Mouse (Mus musculus) adrenal gland, adult 2 months (tissue): ENCODE results near the gene Idi1. TPM values are rescaled to one million over a fixed set of nuclear protein-coding genes. Genes with fewer than 3 reads are reported as not detected.
"Not testable (repeated sequence)": the region's sequence is repeated elsewhere in the genome, so short reads cannot be mapped to it uniquely, and the experiment has no call there.

Experiments used
- DNase-seq: peaks from one replicate; pipeline ENCODE4 v3.0.0; 2021
- microRNA-seq, 2 experiments: library from miRNA; unstranded; fragments of <30 nt; microRNA quantifications; one replicate each; pipeline ENCODE4 v1.2.0; 2021
- polyA plus RNA-seq: library from polyadenylated mRNA; depleted of rRNA; stranded (reverse); fragments of >200 nt; gene quantifications from 2 replicates; pipeline ENCODE4 v1.2.3, GENCODE M21; 2012; rRNA removed
- total RNA-seq, 2 experiments: library from RNA; stranded (reverse); gene quantifications; 2 replicates each; pipeline ENCODE4 v1.2.3; 2021

The Idi1 gene
- total and polyA plus RNA-seq, 3 experiments, result 10.4 to 157 (median 70.8) TPM

GRCm38 (mm10) chr13:8888603-8889002, 3.3 kb downstream of the Idi1 start:
- DNase-seq, result no peak

GRCm38 (mm10) chr13:8905986-8906385, 20.7 kb downstream of the Idi1 start:
- DNase-seq, result not testable (repeated sequence)

DNA sequence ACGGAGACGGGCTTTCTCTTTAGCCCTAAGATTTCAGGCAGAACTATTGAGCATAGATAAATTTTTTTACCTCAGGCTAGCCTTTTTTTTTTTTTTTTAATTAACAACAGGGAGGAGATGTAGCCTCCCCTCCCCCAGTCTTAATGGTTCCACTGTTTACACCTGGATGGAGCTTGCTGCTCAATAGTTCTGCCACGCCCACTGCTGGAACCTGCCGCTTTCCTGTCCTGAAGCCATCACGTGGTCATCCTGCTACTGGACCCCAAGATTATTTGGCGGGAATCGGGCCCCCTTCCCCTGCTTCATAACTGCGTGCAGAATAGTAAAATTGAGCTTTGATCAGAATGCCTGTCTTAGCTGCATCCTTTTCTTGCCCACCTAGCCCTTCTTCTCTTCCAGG, 28.6 kb downstream of the Idi1 start:
- not testable (repeated sequence) for DNase-seq

DNA sequence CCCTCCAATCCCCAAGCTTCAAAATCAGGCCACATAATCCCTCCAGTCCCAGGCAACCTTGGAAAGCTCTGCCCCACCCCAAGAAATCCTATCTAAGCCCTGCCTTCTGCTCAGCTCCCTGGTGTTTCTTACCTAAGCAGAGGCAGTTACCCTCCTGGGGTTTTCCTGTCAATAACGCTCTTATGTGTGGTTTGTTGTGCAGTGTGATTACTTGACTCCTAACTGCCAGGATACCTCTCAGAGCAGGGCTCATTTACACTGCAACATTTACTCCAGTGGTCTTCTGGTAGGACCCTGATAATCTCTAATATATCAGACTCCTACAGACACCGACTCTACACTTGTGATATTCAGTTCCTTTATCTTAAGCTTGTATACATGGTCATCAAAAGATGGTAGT, 48.2 kb downstream of the Idi1 start:
- no peak for DNase-seq

- DNase-seq, result not testable (repeated sequence)
These were observed 52.4 kb downstream of the Idi1 start for GRCm38 (mm10) chr13:8937611-8938140.

DNA sequence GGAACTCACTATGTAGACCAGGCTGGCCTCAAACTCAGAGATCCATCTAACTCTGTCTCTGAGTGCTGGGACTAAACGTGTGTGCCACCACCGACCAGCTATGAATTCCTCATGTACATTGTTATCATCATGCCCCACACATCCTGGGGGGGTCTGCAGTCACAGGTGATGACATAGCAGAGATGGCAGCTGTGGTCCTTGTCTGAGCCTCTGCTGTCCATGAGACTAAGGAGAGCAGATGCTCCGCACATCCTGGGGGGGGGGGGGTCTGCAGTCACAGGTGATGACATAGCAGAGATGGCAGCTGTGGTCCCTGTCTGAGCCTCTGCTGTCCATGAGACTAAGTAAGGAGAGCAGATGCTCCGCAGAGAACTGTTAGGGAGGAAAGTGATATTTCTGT, 55.8 kb downstream of the Idi1 start:
- not testable (repeated sequence) for DNase-seq

GRCm38 (mm10) chr13:8941701-8942100, 56.4 kb downstream of the Idi1 start:
- not testable (repeated sequence) for DNase-seq

Small RNAs within 50 kb of the gene (microRNA-seq; reads per million reads assigned to microRNA genes)
- 0 reads per million in 2 experiments for gene Gm22750

Other genes starting within 250 kb of the Idi1 start
- gene Wdr37, start 13.6 kb upstream of the Idi1 start, total RNA-seq, result 10 to 100 TPM; 34.4 to 46.4 TPM
- 5.8 and 7.7 TPM in 2 replicates for gene Wdr37, start 13.6 kb upstream of the Idi1 start, polyA plus RNA-seq
- not detected for gene Gm9745, start 62.7 kb downstream of the Idi1 start, total RNA-seq
- gene Gm9745, start 62.7 kb downstream of the Idi1 start, polyA plus RNA-seq, result not detected in 2 replicates
- gene Idi2, start 67.4 kb downstream of the Idi1 start, total RNA-seq, result not detected
- not detected in 2 replicates for gene Idi2, start 67.4 kb downstream of the Idi1 start, polyA plus RNA-seq
- 10 to 100 TPM; 53.9 to 72.0 TPM for gene Gtpbp4, start 110.6 kb downstream of the Idi1 start, total RNA-seq
- 1.1 and 3.6 TPM in 2 replicates for gene Gtpbp4, start 110.6 kb downstream of the Idi1 start, polyA plus RNA-seq
- 10 to 100 TPM; 49.1 to 72.2 TPM for gene Larp4b, start 208.4 kb downstream of the Idi1 start, total RNA-seq
- gene Larp4b, start 208.4 kb downstream of the Idi1 start, polyA plus RNA-seq, result 14.2 and 19.8 TPM in 2 replicates